Mouse (Mus musculus): Measurements from ENCODE around the gene Parva.

Parva gene

DNA sequence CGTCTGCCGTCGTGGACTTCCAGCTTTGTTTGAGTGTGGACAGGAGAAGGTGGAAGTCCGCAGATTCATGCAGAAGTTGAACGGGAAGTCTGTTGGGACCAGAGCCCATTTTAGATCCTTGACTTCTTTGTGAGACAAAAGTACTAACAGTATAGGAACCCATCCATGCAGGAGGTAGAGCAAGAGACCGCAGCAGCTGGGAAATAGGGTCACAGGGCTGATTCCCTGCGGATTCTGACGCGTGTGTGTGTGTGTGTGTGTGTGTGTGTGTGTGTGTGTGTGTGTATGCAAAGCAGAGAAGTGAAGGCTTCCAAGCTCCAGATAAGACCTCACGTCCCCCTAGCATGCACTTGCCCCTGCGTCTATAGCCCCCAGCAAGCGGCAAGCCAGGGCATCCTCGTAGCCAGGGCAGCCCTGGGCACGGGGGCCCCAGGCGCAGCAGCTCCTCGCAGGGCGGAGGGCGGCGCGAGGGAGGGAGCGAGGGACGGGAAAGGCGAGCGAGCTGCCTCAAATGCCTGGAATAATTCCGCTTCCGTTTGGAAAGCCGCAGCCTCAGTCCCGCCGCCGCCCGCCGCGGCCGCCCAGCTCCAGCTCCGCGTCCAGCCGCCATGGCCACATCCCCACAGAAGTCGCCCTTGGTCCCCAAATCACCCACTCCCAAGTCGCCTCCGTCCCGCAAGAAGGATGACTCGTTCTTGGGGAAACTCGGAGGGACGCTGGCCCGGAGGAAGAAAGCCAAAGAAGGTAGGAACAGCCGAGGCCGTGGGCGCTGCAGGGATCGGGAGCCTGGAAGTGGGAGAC lies at the start of gene Parva:
Gene Parva, plus strand, starts transcription at position 149 of the 801 bp plus-strand sequence.
- peak; percentile 82 for DNase-seq (ENCODE audit: low spot score)

- no peak for DNase-seq (ENCODE audit: low spot score)
Measured at GRCm38 (mm10) chr7:112378056-112378455, 49.2 kb upstream of the Parva start.

DNA sequence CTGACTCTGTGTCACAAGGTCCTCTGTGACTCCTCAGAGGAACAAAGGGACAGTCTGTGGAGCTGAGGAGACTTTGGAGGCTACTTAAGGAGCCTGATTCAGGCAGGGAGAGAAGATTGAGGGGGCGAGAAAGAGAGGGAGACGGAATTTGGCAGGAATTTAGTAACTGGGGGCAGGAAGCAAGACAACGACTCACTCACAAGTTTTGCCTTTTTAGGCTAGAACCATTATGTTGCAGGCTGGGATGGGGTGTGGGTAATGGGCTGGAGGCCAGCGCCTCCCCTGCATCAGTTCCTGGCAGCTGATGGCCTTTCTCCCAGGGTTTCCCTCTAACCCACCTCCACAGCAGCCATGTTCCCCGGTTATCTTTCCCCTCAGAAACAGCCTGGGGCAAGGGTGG lies 48.8 kb upstream of the Parva start:
- DNase-seq (ENCODE audit: low spot score), result no peak

DNA sequence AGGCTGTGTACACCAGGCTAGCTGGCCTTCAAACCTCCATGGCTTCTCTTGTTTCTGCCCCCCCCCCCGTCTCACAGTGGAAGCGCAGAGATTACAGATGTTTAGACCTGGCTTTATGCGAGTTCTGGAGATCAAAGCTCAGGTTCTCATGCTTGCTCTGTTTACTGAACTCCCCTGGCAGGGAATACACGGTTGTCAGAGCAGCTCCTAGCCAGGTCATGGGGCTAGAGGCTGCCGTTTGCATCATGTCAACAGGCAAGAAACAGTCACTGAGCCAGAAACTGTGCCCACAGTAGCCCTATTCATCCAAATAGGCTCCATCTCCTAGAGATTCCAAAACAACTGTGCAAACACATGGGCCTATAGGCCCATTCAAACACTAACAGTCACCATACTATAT lies 40.8 kb upstream of the Parva start:
- peak; percentile 21 for DNase-seq (ENCODE audit: low spot score)

DNA sequence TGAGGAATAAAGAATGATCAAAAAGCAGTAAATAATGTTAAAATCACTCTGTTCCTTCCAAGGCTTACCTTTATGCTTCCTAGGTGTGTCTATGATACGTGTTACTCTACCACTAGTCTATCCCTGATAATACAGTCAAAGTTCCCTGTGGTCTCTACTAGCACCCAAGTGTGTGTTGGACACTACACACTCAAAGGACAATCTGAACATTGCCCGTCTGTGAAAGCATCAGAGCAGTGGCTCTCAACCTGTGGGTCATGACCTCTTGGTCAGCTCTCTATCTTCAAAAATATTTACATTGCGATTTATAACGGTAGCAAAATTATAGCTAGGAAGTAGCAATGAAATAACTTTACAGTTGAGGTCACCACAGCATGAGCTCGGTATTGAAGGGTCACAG lies 39.4 kb upstream of the Parva start:
- DNase-seq (ENCODE audit: low spot score), result no peak

GRCm38 (mm10) chr7:112388363-112388875 lies 38.9 kb upstream of the Parva start:
- peak; percentile 9 for DNase-seq (ENCODE audit: low spot score)

- no peak for DNase-seq (ENCODE audit: low spot score)
Measured at GRCm38 (mm10) chr7:112389611-112390251, 37.6 kb upstream of the Parva start.

- no peak for DNase-seq (ENCODE audit: low spot score)
Measured at GRCm38 (mm10) chr7:112390252-112390936, 36.9 kb upstream of the Parva start.

DNA sequence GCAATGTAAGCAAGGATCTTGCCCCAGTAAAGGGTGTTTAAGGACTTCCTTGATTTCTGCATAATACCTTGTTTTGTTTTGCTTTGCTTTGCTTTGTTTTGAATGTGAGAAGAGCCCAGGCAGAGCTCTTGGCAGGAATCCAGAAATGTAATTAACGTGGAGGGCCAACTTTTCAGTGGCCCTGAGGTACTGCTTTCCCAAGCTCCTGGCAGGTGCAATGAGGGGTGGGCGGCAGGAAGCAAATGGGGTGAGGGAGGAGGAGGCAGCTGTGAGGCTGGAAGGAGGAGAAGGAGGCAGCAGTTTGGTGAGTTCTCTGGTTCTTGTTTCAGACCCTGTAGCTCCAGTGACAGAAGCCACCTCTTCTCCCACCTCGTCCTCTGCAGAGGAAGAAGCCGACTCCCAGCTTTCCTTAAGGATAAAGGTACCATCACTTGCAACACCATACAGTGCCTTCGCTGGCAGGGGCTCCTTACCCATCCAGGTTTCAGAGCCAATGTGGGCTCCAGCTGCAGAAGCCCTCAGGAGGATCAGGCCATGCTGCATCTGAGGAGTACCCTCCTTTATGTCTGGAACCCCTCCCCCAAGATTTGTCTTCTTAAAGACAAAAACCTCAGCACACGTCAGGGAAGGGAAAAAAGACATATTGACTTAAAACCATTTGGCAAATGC lies 36.2 kb upstream of the Parva start:
- DNase-seq (ENCODE audit: low spot score), result no peak

- DNase-seq (ENCODE audit: low spot score), result no peak
Measured at GRCm38 (mm10) chr7:112397786-112398185, 29.5 kb upstream of the Parva start.

DNA sequence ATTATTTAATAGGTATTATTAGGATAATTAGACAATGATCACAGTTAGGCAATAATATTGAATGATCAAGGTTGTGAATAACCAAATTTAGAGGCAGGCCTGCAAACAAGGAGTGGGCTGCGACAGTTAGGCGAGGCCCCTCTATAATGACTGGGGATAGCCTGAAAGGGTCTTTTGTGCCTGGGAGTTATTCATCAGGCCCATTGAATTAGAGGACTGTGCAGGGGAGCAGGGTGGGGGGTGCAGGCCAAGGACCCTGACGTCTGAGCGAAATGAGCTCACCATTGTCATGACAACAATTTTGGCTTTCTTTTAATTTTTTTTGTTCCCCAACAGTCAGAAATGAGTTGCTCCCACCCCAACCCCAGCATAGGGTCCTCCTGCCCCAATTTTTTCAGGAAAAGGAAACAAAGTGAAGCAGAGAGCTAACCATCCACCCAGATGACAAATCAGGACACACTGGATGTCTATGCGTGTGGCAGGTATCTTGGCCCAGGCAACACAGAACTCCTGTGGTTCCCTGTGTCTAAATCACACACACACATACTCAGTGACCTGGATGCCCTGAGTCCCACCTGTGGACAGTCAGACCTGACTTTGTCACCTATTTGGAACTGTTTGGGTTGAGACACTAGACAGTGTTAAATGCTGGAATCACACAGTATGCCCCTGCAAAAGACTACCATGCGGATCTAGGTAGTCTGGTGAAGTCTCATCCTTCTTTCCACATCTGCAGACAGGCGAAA lies 27.7 kb upstream of the Parva start:
- DNase-seq (ENCODE audit: low spot score), result no peak

GRCm38 (mm10) chr7:112400175-112400574 lies 27.1 kb upstream of the Parva start:
- DNase-seq (ENCODE audit: low spot score), result peak; percentile 64

DNA sequence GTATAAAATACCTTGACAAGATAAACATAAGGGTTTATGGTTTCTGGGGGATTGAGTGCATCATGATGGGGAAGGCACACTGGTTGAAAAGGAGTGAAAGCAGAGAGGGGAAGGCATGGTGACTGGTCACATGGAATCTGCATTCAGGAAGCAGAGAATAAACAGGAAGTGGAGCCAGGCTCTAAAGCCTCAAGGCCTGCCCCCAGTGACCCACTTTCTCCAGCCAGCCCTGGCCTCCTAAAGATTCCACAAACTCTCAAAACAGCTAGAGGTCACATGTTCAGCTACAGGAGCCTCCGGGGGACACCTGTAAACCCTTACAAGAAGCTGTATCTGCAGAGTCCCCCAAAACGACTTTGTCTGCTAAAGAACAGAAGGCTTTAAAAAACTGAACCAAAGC lies 22.2 kb upstream of the Parva start:
- DNase-seq (ENCODE audit: low spot score), result no peak

- DNase-seq (ENCODE audit: low spot score), result no peak
Measured at GRCm38 (mm10) chr7:112405578-112405977, 21.7 kb upstream of the Parva start.

- no peak for DNase-seq (ENCODE audit: low spot score)
Measured at GRCm38 (mm10) chr7:112407597-112407996, 19.7 kb upstream of the Parva start.

- no peak for DNase-seq (ENCODE audit: low spot score)
Measured at GRCm38 (mm10) chr7:112409991-112410390, 17.3 kb upstream of the Parva start.

GRCm38 (mm10) chr7:112413286-112413685 lies 14.0 kb upstream of the Parva start:
- no peak for DNase-seq (ENCODE audit: low spot score)

GRCm38 (mm10) chr7:112416058-112416526 lies 11.2 kb upstream of the Parva start:
- no peak for DNase-seq (ENCODE audit: low spot score)

DNA sequence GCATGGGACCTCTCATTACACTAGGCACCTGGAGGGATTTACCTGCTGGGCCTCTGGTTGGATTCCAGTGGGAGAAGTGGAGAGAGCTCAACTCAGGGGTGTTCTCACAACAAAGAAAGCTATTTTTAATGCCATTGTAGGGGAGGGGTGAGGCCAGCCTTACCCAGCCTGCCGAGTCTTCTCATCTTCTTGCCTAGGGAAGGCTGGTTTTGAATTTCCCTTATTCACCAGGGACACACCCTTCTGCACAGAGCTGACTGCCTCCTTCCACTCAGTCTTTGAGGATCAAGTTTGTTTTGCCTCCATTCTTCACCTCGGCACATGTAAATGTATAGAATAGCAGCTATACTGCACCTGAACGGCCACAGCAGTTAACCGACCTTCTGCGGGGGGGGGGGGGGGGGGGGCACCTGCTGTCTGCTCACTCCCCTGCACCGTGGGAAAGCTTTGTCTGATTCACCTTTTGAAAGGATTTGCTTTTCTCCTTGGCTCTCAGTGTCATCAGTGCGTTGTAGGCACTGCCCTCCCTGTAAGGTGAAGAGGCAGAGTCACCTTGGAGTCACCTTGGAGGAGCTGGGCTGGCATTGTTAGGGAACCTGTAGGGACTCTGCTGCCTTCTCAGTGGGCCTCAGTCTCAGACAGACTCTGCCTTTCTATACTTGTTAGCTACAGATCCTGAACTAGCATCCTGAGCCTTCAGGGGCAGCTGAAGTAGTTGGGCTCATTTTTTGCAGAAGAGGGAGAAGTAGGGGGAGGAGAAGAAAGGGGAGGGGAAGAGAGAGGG lies 10.4 kb upstream of the Parva start:
- DNase-seq (ENCODE audit: low spot score), result no peak

- no peak for DNase-seq (ENCODE audit: low spot score)
Measured at GRCm38 (mm10) chr7:112417598-112417997, 9.7 kb upstream of the Parva start.

GRCm38 (mm10) chr7:112423438-112423837 lies 3.9 kb upstream of the Parva start:
- no peak for DNase-seq (ENCODE audit: low spot score)

Data from yolk sac, embryonic 10.5 days (tissue).